Mouse (Mus musculus) liver, adult 2 months (tissue): ENCODE measurements around the gene Maml2.

ENCODE experiments used
- CTCF ChIP-seq: fragments of 200-500 bp; IDR thresholded peaks from 2 replicates; pipeline ENCODE4 v1.5.1; 2011; ENCODE audit warnings: low read depth, low read length, control low read depth
- POLR2A ChIP-seq: fragments of 200-500 bp; IDR thresholded peaks from 2 replicates; pipeline ENCODE4 v1.6.1; 2011; ENCODE audit warnings: low read length, control low read depth; ENCODE audit not compliant: insufficient read depth; ENCODE audit errors: extremely low read depth

- TF ChIP-seq POLR2A = no peak
- TF ChIP-seq CTCF = no peak
These were observed 220.3 kb downstream of the Maml2 start for GRCm38 (mm10) chr9:13518031-13518430.
